Mouse (Mus musculus): ENCODE measurements around the gene Ptprn2. TPM values are rescaled to one million over a fixed set of nuclear protein-coding genes. Genes with fewer than 3 reads are reported as not detected.
A peak's percentile ranks its signal among the peaks of the same experiment; 100 is the strongest.

Ptprn2 gene
- polyA plus RNA-seq, 1 experiment from 2014 or later: 12.2 TPM

GRCm38 (mm10) chr12:116596993-116597392 is 111.5 kb downstream of the Ptprn2 start:
- Histone ChIP-seq H3K36me3 (no peaks in the 10 kb centered on the region), H3K4me2 (replicated peaks) (no peak overlapping the region), H3K27ac (replicated peaks) (no peak overlapping the region), H3K27me3 (0 out of 2 replicates have a peak, but pooled peaks cover 5% of the 10 kb centered on the region), H3K9me3 (no peaks in the 10 kb centered on the region), H3K9ac (replicated peaks) (no peak overlapping the region), H3K4me3 (no peak overlapping the region), H3K4me1 (peaks cover 30% of the 10 kb centered on the region)
- 94% methylated on average over 20 of the region's 20 CpGs for WGBS
- ATAC-seq (ENCODE audit: low FRiP score, low read depth): no peak

GRCm38 (mm10) chr12:116597670-116598069 is 112.2 kb downstream of the Ptprn2 start:
- no peaks in the 10 kb centered on the region for H3K9me3 ChIP-seq
- no peak overlapping the region for H3K9ac ChIP-seq (replicated peaks)
- 0 out of 2 replicates have a peak, but pooled peaks cover 5% of the 10 kb centered on the region for H3K27me3 ChIP-seq
- H3K4me1 ChIP-seq: peaks cover 30% of the 10 kb centered on the region
- no peaks in the 10 kb centered on the region for H3K36me3 ChIP-seq
- ATAC-seq (ENCODE audit: low FRiP score, low read depth): no peak; the same call in 1 of the 2 replicates
- H3K4me3 ChIP-seq: no peak overlapping the region
- WGBS: 74% methylated on average over 5 of the region's 5 CpGs
- no peak overlapping the region for H3K27ac ChIP-seq (replicated peaks)
- no peak overlapping the region for H3K4me2 ChIP-seq (replicated peaks)

GRCm38 (mm10) chr12:116598123-116599005 is 112.8 kb downstream of the Ptprn2 start:
- WGBS: 79% methylated on average over 8 of the region's 8 CpGs
- ATAC-seq (ENCODE audit: low FRiP score, low read depth): peak; percentile 17; the same call in 1 of the 2 replicates

DNA sequence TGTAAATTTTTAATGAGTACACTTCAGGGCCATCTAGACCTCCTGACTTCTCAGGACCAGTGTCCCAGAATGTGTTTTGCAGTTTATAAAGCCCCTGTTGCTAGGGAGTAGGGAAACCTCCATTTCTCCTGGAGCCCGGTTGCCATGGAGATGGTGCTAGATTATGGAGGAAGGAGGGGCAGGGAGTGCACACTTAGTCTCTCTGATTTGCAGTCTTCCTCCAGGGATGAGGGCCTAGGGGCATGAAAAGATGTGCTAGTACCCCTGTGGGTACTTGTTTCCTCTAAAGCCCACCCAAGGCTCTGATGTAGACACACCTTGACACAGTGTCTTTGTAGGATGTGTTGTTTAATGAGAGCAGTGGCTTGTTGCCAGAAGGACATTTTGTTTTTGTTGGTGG is 114.0 kb downstream of the Ptprn2 start:
- Histone ChIP-seq H3K36me3 (no peaks in the 10 kb centered on the region), H3K4me1 (peaks cover 30% of the 10 kb centered on the region), H3K9ac (replicated peaks) (no peak overlapping the region), H3K9me3 (no peaks in the 10 kb centered on the region), H3K4me3 (no peak overlapping the region), H3K4me2 (replicated peaks) (no peak overlapping the region), H3K27ac (replicated peaks) (peak overlapping the region; percentile 47), H3K27me3 (0 out of 2 replicates have a peak, but pooled peaks cover 5% of the 10 kb centered on the region)
- ATAC-seq (ENCODE audit: low FRiP score, low read depth): peak; percentile 90
- WGBS: 60% methylated on average over 1 of the region's 1 CpGs

More at GRCm38 (mm10) chr12:116598123-116599005, 112.8 kb downstream of the Ptprn2 start:
- H3K27me3 ChIP-seq: 0 out of 2 replicates have a peak, but pooled peaks cover 5% of the 10 kb centered on the region
- no peak overlapping the region for H3K27ac ChIP-seq (replicated peaks)
- peaks cover 30% of the 10 kb centered on the region for H3K4me1 ChIP-seq
- H3K9ac ChIP-seq (replicated peaks): no peak overlapping the region
- H3K4me2 ChIP-seq (replicated peaks): no peak overlapping the region
- no peak overlapping the region for H3K4me3 ChIP-seq
- no peaks in the 10 kb centered on the region for H3K36me3 ChIP-seq
- H3K9me3 ChIP-seq: no peaks in the 10 kb centered on the region

- 0 out of 2 replicates have a peak, but pooled peaks cover 5% of the 10 kb centered on the region for H3K27me3 ChIP-seq
These were observed 114.5 kb downstream of the Ptprn2 start for GRCm38 (mm10) chr12:116600054-116600453.

DNA sequence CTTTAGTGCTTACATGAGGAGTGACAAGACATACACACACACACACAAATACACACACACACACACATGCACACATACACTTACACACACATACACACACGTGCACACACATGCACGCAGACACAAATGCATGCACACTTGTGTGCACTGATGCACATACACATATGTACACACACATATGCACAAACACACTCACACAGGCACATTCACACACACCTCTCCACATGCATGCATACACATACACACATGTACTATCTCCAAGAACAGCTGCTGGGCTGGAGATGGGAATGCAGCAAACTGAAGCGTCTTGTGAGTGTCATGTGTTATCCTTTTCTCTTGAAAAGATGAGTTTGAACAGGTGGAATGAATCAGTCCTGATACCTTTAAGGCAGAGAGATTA is 115.9 kb downstream of the Ptprn2 start:
- H3K27me3 ChIP-seq: 0 out of 2 replicates have a peak, but pooled peaks cover 5% of the 10 kb centered on the region
- no peak for ATAC-seq (ENCODE audit: low FRiP score, low read depth)
- no peak overlapping the region for H3K27ac ChIP-seq (replicated peaks)
- no peaks in the 10 kb centered on the region for H3K9me3 ChIP-seq
- H3K36me3 ChIP-seq: no peaks in the 10 kb centered on the region
- 84% methylated on average over 3 of the region's 3 CpGs for WGBS
- peaks cover 30% of the 10 kb centered on the region for H3K4me1 ChIP-seq
- no peak overlapping the region for H3K9ac ChIP-seq (replicated peaks)
- no peak overlapping the region for H3K4me2 ChIP-seq (replicated peaks)
- no peak overlapping the region for H3K4me3 ChIP-seq

More at GRCm38 (mm10) chr12:116600054-116600453, 114.5 kb downstream of the Ptprn2 start:
- H3K4me1 ChIP-seq: peaks cover 30% of the 10 kb centered on the region
- no peak overlapping the region for H3K4me2 ChIP-seq (replicated peaks)
- H3K27ac ChIP-seq (replicated peaks): peak overlapping the region; percentile 47
- ATAC-seq (ENCODE audit: low FRiP score, low read depth): peak; percentile 35; the same call in 1 of the 2 replicates
- H3K9me3 ChIP-seq: no peaks in the 10 kb centered on the region
- no peaks in the 10 kb centered on the region for H3K36me3 ChIP-seq
- no peak overlapping the region for H3K4me3 ChIP-seq
- 65% methylated on average over 6 of the region's 6 CpGs for WGBS
- no peak overlapping the region for H3K9ac ChIP-seq (replicated peaks)

DNA sequence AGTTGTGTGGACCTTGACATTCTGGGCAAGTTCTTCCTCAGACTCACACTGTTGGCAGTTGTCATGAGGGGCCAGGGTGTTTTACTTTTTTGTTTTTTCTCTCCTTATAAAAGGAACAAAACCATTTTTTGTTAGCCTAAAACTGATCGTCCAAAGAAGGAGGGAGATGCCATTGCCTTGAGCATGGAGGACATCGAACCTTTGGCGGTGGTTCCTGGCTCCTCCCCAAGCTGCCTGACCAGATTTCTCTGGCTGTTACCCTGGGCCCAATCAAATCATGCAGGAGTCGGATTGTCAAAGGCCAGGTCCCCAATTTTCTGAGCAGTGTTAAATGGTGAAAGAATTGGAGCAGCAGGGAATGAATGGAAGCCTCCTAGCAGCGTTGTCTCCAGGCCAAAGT is 116.4 kb downstream of the Ptprn2 start:
- Histone ChIP-seq H3K9ac (replicated peaks) (no peak overlapping the region), H3K4me2 (replicated peaks) (no peak overlapping the region), H3K4me1 (peaks cover 30% of the 10 kb centered on the region), H3K4me3 (no peak overlapping the region), H3K27me3 (0 out of 2 replicates have a peak, but pooled peaks cover 5% of the 10 kb centered on the region), H3K27ac (replicated peaks) (no peak overlapping the region), H3K9me3 (no peaks in the 10 kb centered on the region), H3K36me3 (no peaks in the 10 kb centered on the region)
- ATAC-seq (ENCODE audit: low FRiP score, low read depth): no peak
- WGBS: 79% methylated on average over 5 of the region's 5 CpGs

DNA sequence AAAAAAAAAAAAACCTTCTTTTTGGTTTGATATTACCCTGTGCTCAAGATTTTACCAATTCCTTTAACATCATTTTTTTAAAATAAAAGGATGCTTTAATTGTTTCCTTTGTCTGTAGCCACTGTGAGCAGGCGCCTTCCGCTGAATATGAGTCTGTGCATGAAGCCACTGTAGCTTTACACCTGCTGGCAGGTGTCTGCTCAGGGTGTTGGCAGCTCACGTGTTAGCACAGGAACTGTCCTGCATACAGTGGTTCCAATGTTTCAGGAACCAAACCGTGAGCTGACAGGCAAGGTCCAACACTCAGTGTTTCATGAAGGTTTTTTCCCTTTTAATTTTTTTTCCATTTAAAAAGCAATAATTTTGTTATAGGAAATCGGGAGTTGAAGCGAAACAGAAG is 123.1 kb downstream of the Ptprn2 start:
- Histone ChIP-seq H3K27ac (replicated peaks) (no peak overlapping the region), H3K36me3 (no peaks in the 10 kb centered on the region), H3K9ac (replicated peaks) (no peak overlapping the region), H3K4me2 (replicated peaks) (no peak overlapping the region), H3K4me1 (no peaks in the 10 kb centered on the region), H3K27me3 (no peaks in the 10 kb centered on the region), H3K4me3 (no peak overlapping the region), H3K9me3 (no peaks in the 10 kb centered on the region)
- ATAC-seq (ENCODE audit: low FRiP score, low read depth): no peak
- WGBS: 89% methylated on average over 6 of the region's 6 CpGs

DNA sequence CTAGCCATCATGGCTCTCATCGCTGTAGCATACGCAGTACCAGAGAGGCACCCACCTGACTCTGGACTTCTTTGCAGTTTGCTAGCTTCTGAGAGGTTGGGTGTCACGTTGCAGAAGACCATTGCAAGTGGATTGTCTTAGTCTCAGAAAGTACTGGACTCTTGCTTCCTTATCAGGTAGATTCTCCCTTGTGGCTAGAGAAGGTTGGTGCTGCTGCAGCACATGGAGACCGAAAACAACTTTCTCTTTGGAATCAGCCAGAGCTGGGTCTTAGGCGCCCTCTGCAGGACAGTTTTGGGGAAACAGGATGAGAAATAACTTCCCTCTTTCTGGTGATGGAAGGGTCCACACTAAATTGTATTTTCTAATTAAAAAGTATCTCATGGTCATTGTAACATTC is 134.3 kb downstream of the Ptprn2 start:
- H3K4me1 ChIP-seq: peaks cover 3% of the 10 kb centered on the region; the same call in 1 of the 2 replicates
- H3K27ac ChIP-seq (replicated peaks): no peak overlapping the region
- H3K4me3 ChIP-seq: no peak overlapping the region
- H3K27me3 ChIP-seq: no peaks in the 10 kb centered on the region
- ATAC-seq (ENCODE audit: low FRiP score, low read depth): peak; percentile 66
- H3K4me2 ChIP-seq (replicated peaks): no peak overlapping the region
- no peaks in the 10 kb centered on the region for H3K9me3 ChIP-seq
- no peaks in the 10 kb centered on the region for H3K36me3 ChIP-seq
- 39% methylated on average over 5 of the region's 5 CpGs for WGBS
- H3K9ac ChIP-seq (replicated peaks): no peak overlapping the region

DNA sequence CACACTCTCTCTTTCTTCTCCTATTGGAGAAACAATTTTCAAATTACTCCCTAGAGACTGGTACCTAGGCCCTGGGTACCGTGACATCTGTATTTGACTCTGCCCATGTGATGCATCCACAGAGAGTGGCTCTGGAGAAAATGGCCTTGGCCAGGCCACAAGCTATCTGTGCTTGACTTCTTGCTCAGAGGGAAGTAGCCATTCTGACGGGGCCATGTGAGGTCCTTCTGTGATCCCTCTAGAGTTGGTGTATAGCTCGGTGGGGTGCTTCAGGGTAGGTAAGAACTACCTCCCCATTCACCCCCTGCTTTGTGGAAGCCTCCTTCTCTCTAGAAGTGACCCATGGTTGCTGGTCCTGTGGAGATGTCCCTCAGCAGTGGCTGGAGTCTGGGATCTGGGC is 134.8 kb downstream of the Ptprn2 start:
- Histone ChIP-seq H3K4me3 (no peak overlapping the region), H3K4me1 (peaks cover 3% of the 10 kb centered on the region; the same call in 1 of the 2 replicates), H3K36me3 (no peaks in the 10 kb centered on the region), H3K9me3 (no peaks in the 10 kb centered on the region), H3K9ac (replicated peaks) (no peak overlapping the region), H3K27ac (replicated peaks) (no peak overlapping the region), H3K27me3 (no peaks in the 10 kb centered on the region), H3K4me2 (replicated peaks) (no peak overlapping the region)
- 0 out of 2 replicates have a peak, but pooled peaks have one; percentile 14 for ATAC-seq (ENCODE audit: low FRiP score, low read depth)
- WGBS: 74% methylated on average over 3 of the region's 3 CpGs

GRCm38 (mm10) chr12:116621325-116622040 is 136.0 kb downstream of the Ptprn2 start:
- 79% methylated on average over 10 of the region's 10 CpGs for WGBS
- peaks cover 3% of the 10 kb centered on the region; the same call in 1 of the 2 replicates for H3K4me1 ChIP-seq
- no peak overlapping the region for H3K27ac ChIP-seq (replicated peaks)
- H3K9ac ChIP-seq (replicated peaks): no peak overlapping the region
- ATAC-seq (ENCODE audit: low FRiP score, low read depth): no peak
- H3K27me3 ChIP-seq: no peaks in the 10 kb centered on the region
- H3K9me3 ChIP-seq: no peaks in the 10 kb centered on the region
- no peak overlapping the region for H3K4me3 ChIP-seq
- H3K36me3 ChIP-seq: no peaks in the 10 kb centered on the region
- no peak overlapping the region for H3K4me2 ChIP-seq (replicated peaks)

Data from midbrain, embryonic 12.5 days (tissue).